Mouse (Mus musculus) olfactory bulb, adult 2 months (tissue): ENCODE measurements around the gene Gpc4. TPM values are rescaled to one million over a fixed set of nuclear protein-coding genes. Genes with fewer than 3 reads are reported as not detected.

ENCODE experiments used
- H3K27ac ChIP-seq: fragments of 200-500 bp; 2 replicates; pipeline ENCODE4 v1.5.1; 2012; ENCODE audit warnings: low read depth, low read length; ENCODE audit not compliant: insufficient read depth
- H3K4me1 ChIP-seq: fragments of 200-500 bp; 2 replicates; pipeline ENCODE4 v1.6.1; 2012; ENCODE audit warnings: low read length; ENCODE audit not compliant: control insufficient read depth, insufficient read depth
- H3K4me3 ChIP-seq: fragments of 200-500 bp; 2 replicates; pipeline ENCODE4 v1.5.1; 2012; ENCODE audit warnings: mild to moderate bottlenecking, low read depth, low read length, moderate library complexity; ENCODE audit not compliant: insufficient read depth
- CTCF ChIP-seq: fragments of 200-500 bp; IDR thresholded peaks from 2 replicates; pipeline ENCODE4 v1.5.1; 2012; ENCODE audit warnings: low read depth, mild to moderate bottlenecking, low read length, moderate library complexity; ENCODE audit not compliant: insufficient read depth
- POLR2A ChIP-seq: fragments of 200-500 bp; IDR thresholded peaks from 2 replicates; pipeline ENCODE4 v1.6.1; 2012; ENCODE audit warnings: mild to moderate bottlenecking, low read depth, low read length, moderate library complexity; ENCODE audit not compliant: insufficient read depth
- WGBS: fragments of 180-500 bp; shearing (Covaris S2); methylation state at CpG from one replicate; pipeline ENCODE4 v1.1.7; 2018; 5-methylcytosine and 5-hydroxymethylcytosine counted together
- polyA plus RNA-seq: library from polyadenylated mRNA; stranded (reverse); fragments of >200 nt; gene quantifications from 2 replicates; pipeline ENCODE4 v1.2.4, GENCODE M21; 2012; ENCODE audit warnings: low replicate concordance; ENCODE audit not compliant: missing spikeins, insufficient read depth, insufficient read length

Gene Gpc4
- polyA plus RNA-seq, 1 experiment = not detected

DNA sequence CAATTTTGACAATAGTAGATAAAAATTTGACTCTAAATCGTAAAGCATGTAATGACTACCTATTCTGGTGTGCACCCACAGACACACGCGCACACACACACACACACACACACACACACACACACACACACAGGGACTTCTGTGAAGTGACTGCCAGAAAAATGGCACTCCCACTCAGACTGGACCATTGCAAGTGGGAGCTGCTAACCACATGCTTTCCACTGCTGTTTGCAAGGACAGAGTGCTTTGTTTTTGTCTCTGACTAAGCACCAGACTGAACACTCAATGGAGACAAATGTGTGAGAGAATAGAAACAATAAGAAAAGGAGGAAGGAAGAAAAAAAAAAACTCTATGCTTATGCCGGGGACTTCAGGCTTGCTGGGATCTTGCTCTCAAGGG, 11.6 kb downstream of the Gpc4 start:
- H3K4me3 ChIP-seq = no peak overlapping the region
- 61% methylated on average over 4 of the region's 4 CpGs for WGBS
- H3K4me1 ChIP-seq = no peaks in the 10 kb centered on the region
- TF ChIP-seq CTCF (no peak), POLR2A (no peak)
- no peak overlapping the region for H3K27ac ChIP-seq

DNA sequence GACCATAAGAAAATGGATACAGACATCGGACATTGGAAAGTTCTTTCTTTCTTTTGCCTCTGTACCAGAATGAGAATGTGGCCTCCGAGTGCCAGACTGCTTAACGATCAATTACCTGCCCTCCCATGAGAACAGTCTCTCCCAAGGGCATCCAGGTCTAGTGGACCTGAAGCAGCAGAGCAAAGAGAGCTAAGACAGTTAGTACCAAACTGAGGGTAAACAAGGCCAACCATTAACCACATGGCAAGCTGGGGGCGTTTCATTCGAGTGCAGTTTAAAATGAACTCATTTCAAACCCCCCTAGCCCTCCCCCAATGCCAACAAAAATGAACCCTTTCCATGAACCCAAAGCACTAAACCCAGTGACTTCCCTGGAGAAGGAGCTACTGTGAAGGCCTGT, 12.1 kb downstream of the Gpc4 start:
- no peaks in the 10 kb centered on the region for H3K4me1 ChIP-seq
- no peak overlapping the region for H3K4me3 ChIP-seq
- H3K27ac ChIP-seq = no peak overlapping the region
- WGBS = 58% methylated on average over 5 of the region's 5 CpGs
- TF ChIP-seq CTCF = no peak
- no peak for TF ChIP-seq POLR2A

DNA sequence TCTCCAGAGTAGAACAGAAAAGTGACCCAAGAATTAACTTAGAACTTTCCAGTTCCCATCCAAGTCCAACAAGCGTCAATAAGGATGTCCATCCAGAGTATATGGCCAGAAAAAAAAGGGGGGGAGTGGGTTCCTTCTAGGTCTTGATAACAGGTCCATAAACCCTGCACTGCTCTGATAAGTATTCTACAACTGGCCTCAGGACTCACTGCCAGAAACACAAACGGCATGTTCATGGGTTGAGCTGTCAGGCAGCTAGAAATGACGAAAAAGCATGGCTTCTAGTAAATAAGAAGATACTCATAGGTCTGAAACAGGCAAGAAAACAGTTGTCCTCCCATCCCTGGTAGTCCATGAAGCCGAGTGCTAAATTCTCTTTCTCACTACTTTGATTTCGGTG, 13.5 kb downstream of the Gpc4 start:
- no peak overlapping the region for H3K4me3 ChIP-seq
- H3K4me1 ChIP-seq = no peaks in the 10 kb centered on the region
- WGBS = 83% methylated on average over 5 of the region's 5 CpGs
- no peak overlapping the region for H3K27ac ChIP-seq
- TF ChIP-seq CTCF = no peak
- no peak for TF ChIP-seq POLR2A

DNA sequence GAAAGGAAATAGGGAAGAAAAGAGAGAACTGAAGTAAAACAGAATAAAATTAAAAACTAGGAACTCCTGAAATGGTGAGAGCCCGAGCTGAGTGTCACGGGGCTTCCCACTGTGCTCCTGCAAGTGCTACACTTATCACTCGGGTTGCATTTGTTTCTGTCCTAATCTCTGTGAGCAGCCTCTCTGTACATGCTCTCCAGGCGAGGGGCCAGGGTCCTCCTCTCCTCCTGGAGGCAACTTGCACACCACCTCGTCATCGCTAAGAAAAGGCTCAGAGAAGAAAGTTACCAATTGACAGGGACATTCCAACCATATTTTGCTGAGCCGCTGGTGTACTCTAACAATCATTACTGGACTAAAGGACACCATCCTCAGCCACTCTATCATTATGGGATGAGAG, 14.0 kb downstream of the Gpc4 start:
- H3K4me1 ChIP-seq = no peaks in the 10 kb centered on the region
- H3K4me3 ChIP-seq = no peak overlapping the region
- TF ChIP-seq POLR2A = no peak
- no peak for TF ChIP-seq CTCF
- 76% methylated on average over 7 of the region's 7 CpGs for WGBS
- H3K27ac ChIP-seq = no peak overlapping the region

DNA sequence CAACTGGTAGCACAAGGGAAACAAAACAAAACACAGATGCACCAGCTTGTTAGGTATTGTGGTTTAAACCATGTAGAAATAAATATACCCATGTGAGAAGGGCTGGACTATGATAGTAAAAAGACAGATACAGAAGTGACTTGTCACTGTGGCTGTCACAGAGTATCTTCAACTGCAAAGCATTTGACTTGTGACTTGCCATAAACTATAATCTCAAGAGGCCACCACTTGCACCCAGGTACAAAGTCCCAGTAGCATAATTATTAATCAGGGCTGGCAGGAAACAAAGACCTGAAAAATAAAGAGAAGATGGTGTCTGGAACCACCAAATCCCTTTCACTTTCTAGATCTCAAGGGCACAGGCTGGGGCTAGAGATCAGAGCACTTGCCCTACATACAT, 19.5 kb downstream of the Gpc4 start:
- no peak overlapping the region for H3K4me3 ChIP-seq
- no peak for TF ChIP-seq CTCF
- TF ChIP-seq POLR2A = no peak
- H3K27ac ChIP-seq = no peak overlapping the region
- no peaks in the 10 kb centered on the region for H3K4me1 ChIP-seq

DNA sequence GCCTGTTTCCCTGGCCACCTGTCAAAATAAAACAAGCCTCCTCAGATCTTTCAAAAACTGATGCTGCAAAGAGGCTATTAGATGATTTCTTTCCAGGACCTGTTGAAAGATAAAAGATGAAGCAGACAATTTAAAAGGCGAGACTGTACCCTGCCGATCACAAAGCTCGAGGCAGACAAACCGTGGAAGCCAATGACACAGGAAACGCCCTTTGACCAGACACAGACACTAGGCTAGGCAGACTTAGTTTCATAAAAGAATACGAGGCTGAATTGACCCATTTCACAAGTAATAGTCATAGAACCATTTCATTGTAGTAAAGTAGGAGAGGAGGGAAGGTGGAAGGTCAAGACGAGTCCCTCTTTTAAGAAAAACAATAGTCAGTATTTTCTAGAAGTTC, 20.6 kb downstream of the Gpc4 start:
- Histone ChIP-seq H3K4me3 (no peak overlapping the region), H3K4me1 (no peaks in the 10 kb centered on the region), H3K27ac (no peak overlapping the region)
- TF ChIP-seq POLR2A (no peak), CTCF (no peak)
- WGBS = 92% methylated on average over 7 of the region's 7 CpGs

DNA sequence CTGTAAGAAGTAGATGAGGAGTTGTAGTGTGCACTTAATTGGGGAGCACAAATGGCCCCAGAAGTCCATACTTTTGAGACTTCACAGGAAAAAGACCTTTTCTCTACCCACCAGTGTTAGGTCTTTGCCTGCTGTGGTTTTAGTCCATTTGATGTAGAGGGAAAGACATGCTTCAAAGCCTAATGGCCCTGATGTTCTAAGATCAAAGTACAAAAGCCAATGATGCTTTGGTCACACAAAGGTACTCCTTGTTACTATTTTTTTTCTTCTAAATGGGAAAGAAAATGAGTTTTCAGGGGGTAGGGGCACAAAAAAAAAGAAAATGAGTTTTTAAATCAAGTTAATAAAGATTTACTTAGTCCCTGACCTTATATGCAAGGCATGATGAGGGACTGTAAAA, 24.7 kb downstream of the Gpc4 start:
- Histone ChIP-seq H3K4me3 (no peak overlapping the region), H3K27ac (no peak overlapping the region), H3K4me1 (no peaks in the 10 kb centered on the region)
- TF ChIP-seq POLR2A (no peak), CTCF (no peak)

DNA sequence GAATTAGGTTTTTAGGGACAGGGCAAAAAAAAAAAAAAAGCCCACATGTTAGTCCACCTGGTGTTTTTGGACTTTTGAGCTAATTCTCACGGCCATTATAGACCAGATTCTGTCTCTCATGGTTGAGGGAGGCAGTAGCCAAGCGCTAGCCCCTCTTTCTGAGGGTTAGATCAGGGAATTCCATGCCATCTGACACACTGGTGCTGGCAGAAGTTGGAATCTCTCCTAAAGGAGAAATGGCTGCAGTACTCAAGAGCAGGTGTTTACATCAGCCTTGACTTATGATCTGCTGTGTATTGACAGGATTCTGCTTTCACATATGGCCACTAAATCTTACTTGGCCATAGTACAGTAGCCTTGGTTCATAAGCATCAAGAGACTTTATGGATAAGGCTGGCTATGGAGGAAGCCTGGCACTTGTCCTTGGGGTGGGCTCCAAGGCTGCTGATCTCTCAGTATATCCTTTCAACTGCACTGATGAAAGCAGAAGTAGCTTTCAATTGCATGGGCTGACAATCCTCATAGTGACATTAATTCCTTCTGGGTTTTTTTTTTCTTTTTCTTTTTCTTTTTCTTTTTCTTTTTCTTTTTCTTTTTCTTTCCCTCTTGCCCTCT, 26.5 kb downstream of the Gpc4 start:
- WGBS = 62% methylated on average over 2 of the region's 2 CpGs
- Histone ChIP-seq H3K4me1 (no peaks in the 10 kb centered on the region), H3K4me3 (no peak overlapping the region), H3K27ac (no peak overlapping the region)
- no peak for TF ChIP-seq CTCF
- no peak for TF ChIP-seq POLR2A

DNA sequence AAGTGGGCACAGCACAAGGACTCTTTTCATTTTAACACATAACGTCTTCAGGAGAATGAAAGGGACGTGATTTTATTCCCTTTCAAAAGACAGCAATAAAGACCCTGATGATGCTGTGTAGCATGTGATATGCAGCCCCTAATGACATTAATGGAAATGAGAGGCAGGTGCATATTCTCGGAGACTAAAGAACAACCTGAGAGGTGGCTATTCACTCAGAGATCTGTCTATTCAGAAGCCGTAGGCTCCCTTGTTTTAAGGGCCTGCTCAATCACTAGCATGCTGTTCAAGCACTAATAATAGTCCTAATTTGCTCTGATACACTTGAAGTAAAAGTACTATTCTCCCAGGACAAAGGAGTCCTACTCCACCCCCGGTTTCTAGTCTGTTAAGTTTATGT, 27.0 kb downstream of the Gpc4 start:
- H3K27ac ChIP-seq = no peak overlapping the region
- 59% methylated on average over 5 of the region's 5 CpGs for WGBS
- H3K4me3 ChIP-seq = no peak overlapping the region
- TF ChIP-seq CTCF (no peak), POLR2A (no peak)
- H3K4me1 ChIP-seq = no peaks in the 10 kb centered on the region

DNA sequence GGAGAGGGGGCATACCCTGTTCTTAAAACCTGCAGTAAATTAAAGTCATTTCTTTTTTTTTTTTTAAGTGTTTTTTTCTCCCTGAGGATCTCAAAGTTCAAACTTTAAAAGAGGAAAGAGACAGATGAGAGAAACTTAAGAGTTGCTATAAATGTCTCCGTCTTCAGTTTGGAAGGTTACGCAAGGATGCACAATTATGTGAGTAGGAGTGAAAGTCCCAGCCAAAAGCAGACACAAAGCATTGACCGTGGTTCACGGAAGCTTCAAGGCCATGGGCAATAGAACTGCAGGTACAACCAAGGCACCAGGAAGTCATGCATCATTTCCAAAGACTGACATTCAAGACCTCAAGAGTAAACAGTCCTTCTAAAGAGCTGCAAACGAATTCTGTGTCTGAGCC, 28.5 kb downstream of the Gpc4 start:
- Histone ChIP-seq H3K27ac (no peak overlapping the region), H3K4me1 (no peaks in the 10 kb centered on the region), H3K4me3 (no peak overlapping the region)
- TF ChIP-seq CTCF (no peak), POLR2A (no peak)
- WGBS = 70% methylated on average over 5 of the region's 5 CpGs
